Mouse (Mus musculus) megakaryocyte, embryonic 14.5 days (primary cell): Measurements from ENCODE around the gene Kif9. TPM values are rescaled to one million over a fixed set of nuclear protein-coding genes. Genes with fewer than 3 reads are reported as not detected.

ENCODE experiments used
- H3K27me3 ChIP-seq: replicated peaks from 2 replicates; pipeline ENCODE3; 2012; ENCODE audit warnings: inconsistent platforms
- H3K36me3 ChIP-seq: replicated peaks from 2 replicates; pipeline ENCODE3; 2012; ENCODE audit warnings: low read length, inconsistent platforms, mixed read lengths
- H3K4me1 ChIP-seq: 2 replicates; pipeline ENCODE4 v1.6.1; 2012; ENCODE audit warnings: inconsistent platforms
- H3K4me3 ChIP-seq: replicated peaks from 2 replicates; pipeline ENCODE3; 2012; ENCODE audit warnings: moderate library complexity, mild to moderate bottlenecking, inconsistent platforms
- H3K9me3 ChIP-seq: 2 replicates; pipeline ENCODE4 v1.6.1; 2012; ENCODE audit warnings: inconsistent platforms
- FLI1 ChIP-seq: IDR thresholded peaks from 2 replicates; pipeline ENCODE4 v1.6.1; 2012; ENCODE audit warnings: low read length, inconsistent platforms, mixed read lengths
- GATA1 ChIP-seq: IDR thresholded peaks from 3 replicates; pipeline ENCODE4 v1.6.1; 2012; ENCODE audit warnings: mixed read lengths, low read length, inconsistent platforms, borderline replicate concordance
- polyA plus RNA-seq: library from polyadenylated mRNA; stranded (reverse); fragments of >175 nt; gene quantifications from 2 replicates; pipeline ENCODE4 v1.2.3, GENCODE M21; 2012; ENCODE audit warnings: low replicate concordance; ENCODE audit not compliant: insufficient read depth

Gene Kif9
- polyA plus RNA-seq, 1 experiment = 0.18 TPM

GRCm38 (mm10) chr9:110536636-110537035 is 59.9 kb downstream of the Kif9 start:
- no peak for TF ChIP-seq GATA1
- no peak for TF ChIP-seq FLI1
- Histone ChIP-seq H3K36me3 (peaks cover 41% of the 10 kb centered on the region), H3K4me3 (no peak overlapping the region), H3K9me3 (no peaks in the 10 kb centered on the region), H3K4me1 (peaks cover 73% of the 10 kb centered on the region), H3K27me3 (no peaks in the 10 kb centered on the region)

DNA sequence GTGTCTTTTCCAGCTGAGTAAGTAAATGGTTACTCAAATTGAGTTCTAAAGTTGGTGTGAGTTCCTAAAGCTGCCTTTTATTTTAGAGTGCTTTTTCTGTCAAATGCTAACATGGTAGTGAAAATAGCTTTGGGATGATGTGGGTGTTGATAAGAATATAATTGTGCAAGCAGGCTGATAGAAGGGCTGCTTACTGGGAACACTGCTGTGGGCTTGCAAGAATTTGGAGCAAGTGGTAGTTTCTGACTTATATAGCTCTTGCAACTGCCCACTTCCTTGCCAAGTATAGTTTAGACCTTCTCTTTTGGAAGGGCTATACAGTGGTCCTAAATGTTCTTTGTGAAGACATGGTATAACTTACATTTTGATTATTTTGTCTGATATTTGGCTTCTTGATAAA is 61.8 kb downstream of the Kif9 start:
- Histone ChIP-seq H3K4me1 (peaks cover 90% of the 10 kb centered on the region), H3K27me3 (no peaks in the 10 kb centered on the region), H3K9me3 (no peaks in the 10 kb centered on the region)

DNA sequence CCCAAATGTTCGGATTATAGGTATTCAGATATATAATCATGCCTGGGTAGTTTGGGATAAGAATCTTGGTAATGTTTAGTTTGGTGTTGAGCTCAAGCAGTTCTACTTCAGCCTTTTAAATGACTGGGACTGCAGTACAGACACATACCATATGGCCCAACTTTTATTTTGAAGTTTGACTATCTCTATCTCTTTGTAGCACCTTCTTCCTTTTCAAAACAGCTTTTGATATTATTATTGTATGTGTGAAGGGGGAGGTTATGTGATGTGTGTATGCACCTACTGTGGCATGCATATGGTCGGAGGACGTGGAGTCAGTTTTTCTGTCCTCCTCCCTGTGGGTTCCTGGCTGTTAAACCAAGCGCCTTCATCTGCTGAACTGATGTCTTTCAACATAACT is 65.2 kb downstream of the Kif9 start:
- H3K4me3 ChIP-seq = no peak overlapping the region
- TF ChIP-seq FLI1 (no peak), GATA1 (no peak)
- peaks cover 66% of the 10 kb centered on the region for H3K4me1 ChIP-seq
- no peaks in the 10 kb centered on the region for H3K9me3 ChIP-seq
- no peaks in the 10 kb centered on the region for H3K27me3 ChIP-seq
- peaks cover 36% of the 10 kb centered on the region for H3K36me3 ChIP-seq

More for the DNA sequence above, 61.8 kb downstream of the Kif9 start:
- Histone ChIP-seq H3K36me3 (peaks cover 46% of the 10 kb centered on the region), H3K4me3 (no peak overlapping the region)
- no peak for TF ChIP-seq GATA1
- no peak for TF ChIP-seq FLI1

- H3K4me1 ChIP-seq = peaks cover 15% of the 10 kb centered on the region
- no peaks in the 10 kb centered on the region for H3K27me3 ChIP-seq
- TF ChIP-seq FLI1 (no peak), GATA1 (no peak)
- no peaks in the 10 kb centered on the region for H3K9me3 ChIP-seq
- peaks cover 76% of the 10 kb centered on the region for H3K36me3 ChIP-seq
- no peak overlapping the region for H3K4me3 ChIP-seq
Measured at GRCm38 (mm10) chr9:110548261-110548660, 71.5 kb downstream of the Kif9 start.

- Histone ChIP-seq H3K4me1 (no peaks in the 10 kb centered on the region), H3K9me3 (no peaks in the 10 kb centered on the region), H3K36me3 (peaks cover 96% of the 10 kb centered on the region), H3K27me3 (no peaks in the 10 kb centered on the region), H3K4me3 (no peak overlapping the region)
- TF ChIP-seq GATA1 (no peak), FLI1 (no peak)
Measured at GRCm38 (mm10) chr9:110568309-110568708, 91.6 kb downstream of the Kif9 start.

Other genes with a start within 250 kb of the Kif9 start
- gene Cspg5, start 233.2 kb upstream of the Kif9 start, polyA plus RNA-seq = 0.19 and 0.34 TPM in 2 replicates
- gene Elp6, start 171.8 kb upstream of the Kif9 start, polyA plus RNA-seq = 4.5 and 9.2 TPM in 2 replicates
- 71.5 and 343 TPM in 2 replicates for gene Scap, start 143.7 kb upstream of the Kif9 start, polyA plus RNA-seq
- gene Ptpn23, start 68.7 kb upstream of the Kif9 start, polyA plus RNA-seq = 62.2 and 88.1 TPM in 2 replicates
- gene Ngp, start 57.2 kb upstream of the Kif9 start, polyA plus RNA-seq = 8.2 TPM in 1 of 2 replicates, not detected in the other
- 10.0 and 10.6 TPM in 2 replicates for gene Klhl18, start 264 bp upstream of the Kif9 start, polyA plus RNA-seq
- 0.95 and 4.6 TPM in 2 replicates for gene Setd2, start 55.6 kb downstream of the Kif9 start, polyA plus RNA-seq
- 6.7 and 12.4 TPM in 2 replicates for gene Nradd, start 147.5 kb downstream of the Kif9 start, polyA plus RNA-seq
- gene Nbeal2, start 177.2 kb downstream of the Kif9 start, polyA plus RNA-seq = 102 and 106 TPM in 2 replicates
- gene Ccdc12, start 179.5 kb downstream of the Kif9 start, polyA plus RNA-seq = 77.7 and 537 TPM in 2 replicates